Mouse (Mus musculus) forebrain, embryonic 12.5 days (tissue): Measurements from ENCODE around the gene Ppdpf. TPM values are rescaled to one million over a fixed set of nuclear protein-coding genes. Genes with fewer than 3 reads are reported as not detected.

Experiments used
- ATAC-seq: fragments of 200-750 bp; cut with Nextera tagmentation; 2 replicates; pipeline ENCODE4 v1.8.0; 2017; ENCODE audit warnings: moderate TSS enrichment; ENCODE audit not compliant: low FRiP score
- H3K27ac ChIP-seq: fragments of 300-500 bp; sonication (generic); 2 replicates; pipeline ENCODE4 v1.5.1; 2016; ENCODE audit warnings: mild to moderate bottlenecking
- H3K27me3 ChIP-seq: fragments of 300-500 bp; sonication (generic); 2 replicates; pipeline ENCODE4 v1.6.1; 2016; ENCODE audit warnings: mild to moderate bottlenecking
- H3K36me3 ChIP-seq: fragments of 300-500 bp; sonication (generic); replicated peaks from 2 replicates; pipeline ENCODE4 v1.6.1; 2016; ENCODE audit warnings: mild to moderate bottlenecking
- H3K4me1 ChIP-seq: fragments of 300-500 bp; sonication (generic); 2 replicates; pipeline ENCODE4 v1.6.1; 2016
- H3K4me2 ChIP-seq: fragments of 300-500 bp; sonication (generic); 2 replicates; pipeline ENCODE4 v1.6.1; 2016; ENCODE audit warnings: mild to moderate bottlenecking, moderate library complexity
- H3K4me3 ChIP-seq: fragments of 300-500 bp; sonication (generic); replicated peaks from 2 replicates; pipeline ENCODE4 v1.5.1; 2016; ENCODE audit warnings: mild to moderate bottlenecking
- H3K9ac ChIP-seq: fragments of 300-500 bp; sonication (generic); 2 replicates; pipeline ENCODE4 v1.6.1; 2016; ENCODE audit warnings: mild to moderate bottlenecking
- H3K9me3 ChIP-seq: fragments of 300-500 bp; sonication (generic); 2 replicates; pipeline ENCODE4 v1.6.1; 2016
- WGBS: fragments of 180-500 bp; shearing (Covaris S2); methylation state at CpG from one replicate; pipeline ENCODE4 v1.1.7; 2016; 5-methylcytosine and 5-hydroxymethylcytosine counted together
- polyA plus RNA-seq: library from polyadenylated mRNA; unstranded; fragments of >200 nt; fragmentation: Nextera tagmentation; extraction: Ambion mirVana; gene quantifications from 2 replicates; pipeline ENCODE4 v1.2.1, GENCODE M21; 2016

Gene Ppdpf
- polyA plus RNA-seq, 1 experiment from 2014 or later, result 483 TPM

DNA sequence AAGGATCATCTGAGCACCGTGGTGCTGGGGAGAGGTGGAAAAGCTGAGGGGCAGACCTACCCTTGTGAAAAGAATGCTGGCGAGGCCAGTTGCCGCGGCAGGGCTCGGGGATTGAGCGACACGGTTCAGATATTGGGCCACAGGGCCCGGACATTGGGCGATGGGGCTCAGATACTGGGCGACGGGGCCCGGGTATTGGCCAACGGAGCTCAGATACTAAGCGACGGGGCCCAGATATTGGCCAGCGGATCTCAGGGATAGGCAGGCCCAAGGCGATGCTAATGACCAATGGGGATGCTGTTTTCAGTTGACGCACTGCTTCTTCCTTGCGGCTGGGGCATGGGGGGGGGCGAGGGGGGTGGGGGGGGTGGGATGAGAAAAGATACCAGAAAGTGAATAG, 44.1 kb downstream of the Ppdpf start:
- Histone ChIP-seq H3K9me3 (no peaks in the 10 kb centered on the region), H3K27me3 (no peaks in the 10 kb centered on the region), H3K9ac (no peak overlapping the region), H3K4me1 (no peaks in the 10 kb centered on the region), H3K27ac (no peak overlapping the region), H3K4me2 (no peak overlapping the region), H3K4me3 (no peak overlapping the region), H3K36me3 (no peaks in the 10 kb centered on the region)
- ATAC-seq, result no peak
- WGBS, result 81% methylated on average over 20 of the region's 20 CpGs

DNA sequence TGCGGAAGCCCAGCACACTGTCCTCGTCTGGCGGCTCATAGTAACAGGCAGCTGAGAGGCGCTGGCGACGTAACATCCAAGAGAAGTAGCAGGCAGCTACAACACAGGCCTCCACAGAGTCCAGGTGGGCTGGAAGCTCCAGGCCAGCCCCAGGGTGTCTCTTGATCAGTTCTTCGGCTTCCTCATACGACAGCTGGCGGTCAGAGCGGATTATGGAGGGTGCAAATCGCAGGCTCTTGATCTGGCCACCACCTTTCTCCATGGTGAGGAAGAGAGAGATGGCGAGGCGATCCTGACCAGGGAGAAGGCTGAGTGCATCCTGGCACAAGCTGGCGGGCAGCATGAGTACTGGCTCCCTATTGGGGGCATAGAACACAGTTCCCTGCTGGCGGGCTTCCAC, 46.4 kb downstream of the Ppdpf start:
- Histone ChIP-seq H3K9me3 (no peaks in the 10 kb centered on the region), H3K4me3 (no peak overlapping the region), H3K9ac (no peak overlapping the region), H3K4me1 (no peaks in the 10 kb centered on the region), H3K4me2 (no peak overlapping the region), H3K27ac (no peak overlapping the region), H3K27me3 (no peaks in the 10 kb centered on the region), H3K36me3 (no peaks in the 10 kb centered on the region)
- 89% methylated on average over 15 of the region's 15 CpGs for WGBS
- no peak for ATAC-seq

DNA sequence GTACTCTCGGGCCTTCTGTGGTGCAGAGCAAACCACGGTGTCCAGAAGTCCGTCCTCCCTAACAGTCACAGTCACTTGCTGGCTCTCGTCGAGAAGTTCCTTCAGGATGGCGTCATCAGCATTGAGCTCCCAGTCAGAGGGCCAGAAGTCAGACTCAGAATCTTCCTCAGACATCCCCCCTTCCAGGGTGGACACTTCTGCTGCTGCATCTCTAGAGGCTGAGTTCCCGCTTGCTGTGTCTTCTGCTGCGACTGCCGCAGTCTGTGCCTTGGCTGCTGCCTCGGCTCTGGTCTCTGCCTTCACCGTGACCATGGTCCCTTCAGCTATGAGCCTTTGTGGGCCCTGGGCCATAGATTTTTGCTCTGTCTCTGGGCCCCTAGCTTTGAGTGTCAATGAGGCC, 47.6 kb downstream of the Ppdpf start:
- ATAC-seq, result no peak
- Histone ChIP-seq H3K4me1 (no peaks in the 10 kb centered on the region), H3K4me2 (no peak overlapping the region), H3K27ac (no peak overlapping the region), H3K27me3 (no peaks in the 10 kb centered on the region), H3K36me3 (no peaks in the 10 kb centered on the region), H3K4me3 (no peak overlapping the region), H3K9ac (no peak overlapping the region), H3K9me3 (no peaks in the 10 kb centered on the region)
- WGBS, result 95% methylated on average over 11 of the region's 11 CpGs

DNA sequence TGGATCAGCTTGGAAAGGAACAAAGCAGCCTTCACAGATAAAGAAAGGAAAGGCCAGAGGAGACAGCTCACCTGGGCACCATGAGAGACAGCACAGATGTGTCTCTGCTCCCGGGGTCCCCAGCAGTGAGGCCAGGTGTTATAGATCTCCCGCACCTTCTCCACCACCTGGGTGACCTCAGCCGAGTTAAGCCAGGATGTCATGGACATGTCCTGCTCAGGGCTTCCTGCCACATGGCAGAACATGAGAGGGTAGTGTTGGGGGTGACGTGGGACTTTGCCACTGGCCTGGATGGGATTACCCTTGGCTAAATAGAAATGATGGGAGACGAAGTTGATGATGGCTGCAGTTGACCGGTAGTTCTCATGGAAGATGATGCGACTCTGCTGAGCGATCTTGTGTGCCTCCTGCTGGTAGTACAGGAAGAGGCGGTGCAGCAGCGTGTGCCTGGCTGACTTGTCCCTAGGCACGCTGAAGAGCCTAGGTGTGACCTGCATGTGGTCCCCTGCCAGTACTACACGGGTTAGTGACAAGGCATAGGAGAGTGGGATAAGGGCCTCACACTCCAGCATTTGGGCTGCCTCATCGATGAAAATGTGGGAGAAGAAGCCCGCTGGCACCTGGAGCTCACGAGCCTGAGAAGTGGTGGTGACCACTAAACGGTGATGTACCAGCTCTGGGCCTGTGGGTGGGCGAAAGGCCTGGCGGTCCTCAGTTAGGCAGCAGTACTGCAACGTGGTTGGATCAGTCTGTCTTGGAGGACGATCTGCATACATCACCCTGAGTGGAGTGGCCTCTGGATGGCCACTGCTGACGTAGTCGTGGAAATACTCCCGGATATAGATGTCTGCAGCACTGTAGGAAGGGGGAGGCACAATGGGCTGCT, 48.9 kb downstream of the Ppdpf start:
- Histone ChIP-seq H3K27me3 (0 out of 2 replicates have a peak, but pooled peaks cover 4% of the 10 kb centered on the region), H3K4me1 (no peaks in the 10 kb centered on the region), H3K4me2 (no peak overlapping the region), H3K27ac (no peak overlapping the region), H3K36me3 (no peaks in the 10 kb centered on the region), H3K9ac (no peak overlapping the region; the same call in 1 of the 2 replicates), H3K4me3 (no peak overlapping the region), H3K9me3 (no peaks in the 10 kb centered on the region)
- ATAC-seq, result no peak
- 89% methylated on average over 23 of the region's 23 CpGs for WGBS

DNA sequence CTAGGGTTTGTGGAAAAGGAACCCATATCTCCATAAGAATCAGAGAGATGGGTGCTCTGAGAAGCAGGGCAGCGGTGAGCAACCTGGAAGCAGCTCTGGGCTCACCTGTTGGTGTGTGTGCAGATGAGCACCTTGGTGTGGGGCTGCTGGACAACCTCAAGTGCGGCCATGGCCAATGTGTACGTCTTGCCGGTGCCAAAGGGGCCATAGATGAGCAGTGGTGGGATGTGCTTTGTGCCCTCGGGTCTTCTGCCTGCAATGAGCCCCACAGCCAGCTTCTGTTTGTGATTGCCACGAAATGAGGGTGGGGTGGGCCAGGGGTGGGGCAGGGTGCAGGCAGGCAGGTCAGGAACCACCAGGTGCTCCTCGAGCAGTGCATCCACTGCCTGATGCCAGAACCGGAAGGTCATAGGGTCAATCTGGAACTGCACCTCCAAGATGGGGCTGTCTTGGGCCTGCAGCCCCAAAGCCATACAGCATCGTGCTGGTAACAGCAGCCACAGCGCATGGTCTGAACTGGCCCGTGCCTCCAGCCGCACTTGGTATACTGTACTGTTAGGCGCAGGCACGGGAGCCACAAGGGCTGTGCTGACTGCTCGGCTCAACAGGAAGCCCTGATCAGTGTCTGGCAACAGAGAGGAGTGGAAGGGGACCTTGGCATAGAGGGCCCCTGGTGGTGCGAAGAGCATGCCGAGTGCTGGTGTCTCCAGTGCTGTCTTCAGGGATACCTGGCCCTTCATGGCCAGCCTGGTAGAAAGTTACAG, 50.4 kb downstream of the Ppdpf start:
- Histone ChIP-seq H3K4me1 (0 out of 2 replicates have a peak, but pooled peaks cover 4% of the 10 kb centered on the region), H3K36me3 (no peaks in the 10 kb centered on the region), H3K27ac (no peak overlapping the region), H3K4me3 (no peak overlapping the region), H3K9me3 (no peaks in the 10 kb centered on the region), H3K9ac (no peak overlapping the region), H3K4me2 (no peak overlapping the region), H3K27me3 (0 out of 2 replicates have a peak, but pooled peaks cover 4% of the 10 kb centered on the region)
- 91% methylated on average over 17 of the region's 17 CpGs for whole genome bisulfite sequencing
- no peak for ATAC-seq

DNA sequence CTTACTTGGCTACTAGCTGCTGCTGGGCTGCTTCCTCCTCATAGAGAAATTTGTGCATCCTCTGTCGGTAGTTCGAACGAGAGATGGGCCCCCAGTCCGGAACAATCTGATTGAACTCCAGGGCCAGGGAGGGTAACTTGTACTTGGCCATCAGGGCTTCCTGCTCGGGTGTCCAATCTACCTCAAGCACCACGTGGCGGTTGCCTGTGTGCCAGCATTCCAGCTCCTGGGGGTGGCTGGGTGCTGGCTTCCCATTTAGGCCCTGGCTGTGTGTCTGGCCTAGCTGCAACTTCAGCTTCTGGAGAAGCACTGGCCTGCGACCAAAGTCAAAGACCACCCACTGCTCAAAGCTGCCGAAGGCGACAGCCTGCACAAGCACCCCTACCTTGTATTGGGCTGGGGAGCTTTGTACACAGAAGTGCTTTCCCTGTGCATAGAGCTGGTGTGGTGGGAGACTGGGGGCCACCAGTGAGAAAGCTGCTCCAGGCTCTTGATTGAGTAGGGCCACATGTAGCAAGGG, 51.1 kb downstream of the Ppdpf start:
- ATAC-seq, result no peak
- 76% methylated on average over 10 of the region's 10 CpGs for WGBS
- Histone ChIP-seq H3K36me3 (no peaks in the 10 kb centered on the region), H3K27ac (no peak overlapping the region), H3K4me3 (no peak overlapping the region), H3K4me1 (0 out of 2 replicates have a peak, but pooled peaks cover 4% of the 10 kb centered on the region), H3K9me3 (no peaks in the 10 kb centered on the region), H3K27me3 (0 out of 2 replicates have a peak, but pooled peaks cover 4% of the 10 kb centered on the region), H3K4me2 (no peak overlapping the region), H3K9ac (no peak overlapping the region)

Other genes starting within 250 kb of the Ppdpf start
- gene Nkain4, start 232.5 kb upstream of the Ppdpf start, polyA plus RNA-seq, result 39.4 and 43.5 TPM in 2 replicates
- 85.2 and 87.7 TPM in 2 replicates for gene Arfgap1, start 220.0 kb upstream of the Ppdpf start, polyA plus RNA-seq
- gene Col20a1, start 200.7 kb upstream of the Ppdpf start, polyA plus RNA-seq, result 0.45 and 0.51 TPM in 2 replicates
- 20.2 and 20.8 TPM in 2 replicates for gene Chrna4, start 143.7 kb upstream of the Ppdpf start, polyA plus RNA-seq
- 28.6 and 30.0 TPM in 2 replicates for gene Kcnq2, start 51.9 kb upstream of the Ppdpf start, polyA plus RNA-seq
- 1.1 and 1.4 TPM in 2 replicates for gene Eef1a2, start 30.2 kb upstream of the Ppdpf start, polyA plus RNA-seq
- not detected in 2 replicates for gene Ptk6, start 15.5 kb downstream of the Ppdpf start, polyA plus RNA-seq
- not detected in 2 replicates for gene Srms, start 25.9 kb downstream of the Ppdpf start, polyA plus RNA-seq
- 0.17 TPM in 1 of 2 replicates, not detected in the other for gene Fndc11, start 32.8 kb downstream of the Ppdpf start, polyA plus RNA-seq
- 0.47 TPM in 2 replicates for gene Helz2, start 54.8 kb downstream of the Ppdpf start, polyA plus RNA-seq
- 22.3 and 24.2 TPM in 2 replicates for gene Gmeb2, start 100.8 kb downstream of the Ppdpf start, polyA plus RNA-seq
- 360 and 385 TPM in 2 replicates for gene Stmn3, start 127.3 kb downstream of the Ppdpf start, polyA plus RNA-seq
- 59.1 and 67.3 TPM in 2 replicates for gene Rtel1, start 132.5 kb downstream of the Ppdpf start, polyA plus RNA-seq
- gene Zgpat, start 177.7 kb downstream of the Ppdpf start, polyA plus RNA-seq, result 62.4 and 69.5 TPM in 2 replicates
- 83.6 and 86.4 TPM in 2 replicates for gene Arfrp1, start 178.2 kb downstream of the Ppdpf start, polyA plus RNA-seq
- gene Lime1, start 192.8 kb downstream of the Ppdpf start, polyA plus RNA-seq, result 33.9 and 34.5 TPM in 2 replicates